Mouse (Mus musculus) erythroblast, embryonic 14.5 days (primary cell): ENCODE data around the gene Dip2b.

Source experiments
- GATA1 ChIP-seq: IDR thresholded peaks from 2 replicates; pipeline ENCODE4 v1.6.1; 2012; ENCODE audit warnings: low read length, inconsistent platforms, mixed read lengths
- TAL1 ChIP-seq: IDR thresholded peaks from 3 replicates; pipeline ENCODE4 v1.6.1; 2012; ENCODE audit warnings: low read length, inconsistent platforms, mixed read lengths

DNA sequence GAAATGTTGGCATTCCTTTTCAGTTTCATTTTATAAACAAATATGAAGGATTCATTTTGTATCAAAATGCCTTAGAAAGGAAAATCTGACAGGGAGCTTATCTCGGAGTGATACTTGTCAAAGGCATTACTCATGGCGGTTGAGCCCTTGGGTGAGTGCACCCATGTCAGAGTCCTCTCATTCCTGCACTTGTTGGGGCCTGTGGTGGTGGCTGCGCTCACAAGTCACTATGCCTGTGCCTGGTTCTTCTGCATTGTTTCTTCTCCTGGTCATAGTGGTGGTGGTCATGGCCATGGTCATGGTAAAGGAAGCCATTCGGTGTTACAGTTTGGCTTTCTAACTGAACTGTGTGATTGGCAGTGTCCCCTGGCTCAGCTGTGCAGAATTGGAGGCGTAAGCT, 44.3 kb downstream of the Dip2b start:
- TF ChIP-seq GATA1 (no peak), TAL1 (no peak)
